Mouse (Mus musculus): ENCODE results near the gene Zfp87. TPM values are rescaled to one million over a fixed set of nuclear protein-coding genes. Genes with fewer than 3 reads are reported as not detected.

Zfp87 gene
- polyA plus RNA-seq (2012; rRNA removed) (4.2 and 5.3 TPM in 2 replicates), polyA plus RNA-seq (2014; fragmentation: Nextera tagmentation; extraction: Ambion mirVana) (8.7 and 10.6 TPM in 2 replicates)

DNA sequence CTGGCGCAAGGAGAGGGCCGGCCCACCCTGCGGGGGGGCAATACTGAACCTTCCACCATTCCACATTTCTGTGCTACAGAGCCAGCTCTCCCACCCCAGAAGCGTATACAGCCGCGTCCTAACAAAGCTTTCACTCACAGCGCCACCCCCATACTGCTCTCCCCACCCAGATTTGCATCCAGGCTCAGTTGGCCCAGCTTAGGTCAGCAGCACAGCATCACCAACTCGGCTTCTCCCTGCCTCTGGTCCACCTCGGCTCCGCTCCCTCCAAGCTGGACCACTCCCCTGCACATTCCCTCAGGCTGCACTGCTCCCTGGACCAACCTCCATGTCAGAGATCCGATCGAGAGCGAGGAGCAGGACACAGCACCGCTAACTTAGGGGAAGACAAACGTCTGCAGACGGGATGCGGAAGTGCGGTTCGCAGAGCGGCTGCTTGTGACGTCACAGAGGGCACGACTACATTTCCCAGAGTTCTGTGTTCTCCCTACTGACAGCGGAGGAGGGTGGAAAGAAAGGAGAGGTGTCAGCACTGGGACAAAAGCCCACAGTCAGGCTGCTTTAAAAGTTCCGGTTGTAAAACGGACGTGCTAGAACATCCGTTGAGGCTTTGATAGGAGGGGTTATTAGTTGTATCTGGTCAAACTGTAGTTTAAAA is at the start of gene Zfp87, which contains the start of gene Gm26965:
Zfp87 (minus strand) TSS at position 425 of the 658 bp plus-strand sequence.
Gm26965 (minus strand) TSS at position 399 of the 658 bp plus-strand sequence.
- Histone ChIP-seq H3K4me1 (replicated peaks; ENCODE audit: control insufficient read depth in 2 of 2, insufficient read depth in 2 of 2, low read length in 1 of 2) (peaks cover 8 to 11% of the 10 kb centered on the region in 2 experiments), H3K9me3 (ENCODE audit: control insufficient read depth, low read length) (no peaks in the 10 kb centered on the region), H3K9ac (replicated peaks) (peak within 1 kb of the TSS; percentile 86), H3K27me3 (ENCODE audit: control insufficient read depth, insufficient read depth, low read length) (no peaks in the 10 kb centered on the region), H3K27ac (peak within 1 kb of the TSS; percentile 49), H3K4me2 (ENCODE audit: low read depth) (peak within 1 kb of the TSS; percentile 87), H3K4me3 (ENCODE audit: insufficient read depth in 1 of 2, low read depth in 2 of 2, low read length in 2 of 2) (peak within 1 kb of the TSS; percentile 94 to 97), H3K36me3 (replicated peaks; ENCODE audit: control insufficient read depth, insufficient read depth, low read depth) (no peaks in the 10 kb centered on the region)
- under 1% methylated on average over 27 of the region's 27 CpGs for WGBS (ENCODE audit: insufficient replicate concordance)
- ATAC-seq (ENCODE audit: insufficient read depth) (peak; percentile 99), DNase-seq (ENCODE audit: low read depth in 3 of 3, low spot score in 3 of 3) (peak; percentile 83 to 90 (median 86))
- TF ChIP-seq CTCF (IDR thresholded peaks at IDR 0.05; ENCODE audit: low read depth) (peak; percentile 31; the same call in 1 of the 2 replicates), EP300 (IDR thresholded peaks at IDR 0.05; ENCODE audit: low read depth) (no peak)

DNA sequence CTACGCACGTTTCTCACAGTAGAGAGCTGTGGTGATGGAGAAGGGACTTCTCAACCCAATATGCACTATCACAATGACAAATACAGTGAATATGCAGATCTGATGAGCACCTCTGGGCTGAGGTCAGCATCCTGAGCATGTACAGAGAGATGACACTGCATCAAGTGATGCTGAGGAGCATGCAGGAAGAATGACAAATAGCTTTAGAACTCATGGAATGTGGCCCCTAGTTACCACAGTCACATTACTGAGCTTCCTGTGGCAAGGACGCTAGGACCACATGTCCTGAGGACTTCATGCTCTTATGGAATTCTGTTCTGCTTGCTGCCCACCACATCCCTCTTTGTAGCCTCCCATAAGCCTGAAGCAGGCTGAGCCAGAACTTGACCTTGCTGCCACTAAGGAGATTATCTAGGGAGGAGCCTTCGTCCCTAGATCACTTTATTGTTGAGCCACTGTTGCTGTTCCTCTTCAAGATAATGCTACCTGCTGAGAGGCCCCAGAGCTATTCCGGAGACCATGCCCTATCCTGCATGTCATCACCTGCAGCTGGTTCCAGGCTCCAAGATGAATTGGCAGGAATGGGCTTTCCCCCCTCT is 46.7 kb upstream of the Zfp87 start:
- 50% methylated on average over 5 of the region's 5 CpGs for WGBS (ENCODE audit: insufficient replicate concordance)
- ATAC-seq (ENCODE audit: insufficient read depth) (no peak), DNase-seq (ENCODE audit: low read depth in 3 of 3, low spot score in 3 of 3) (no peak)
- Histone ChIP-seq H3K4me3 (ENCODE audit: insufficient read depth in 1 of 2, low read depth in 2 of 2, low read length in 2 of 2) (no peak overlapping the region), H3K9ac (replicated peaks) (no peak overlapping the region), H3K9me3 (ENCODE audit: control insufficient read depth, low read length) (no peaks in the 10 kb centered on the region), H3K4me1 (replicated peaks; ENCODE audit: control insufficient read depth in 2 of 2, insufficient read depth in 2 of 2, low read length in 1 of 2) (no peaks in the 10 kb centered on the region), H3K27me3 (ENCODE audit: control insufficient read depth, insufficient read depth, low read length) (no peaks in the 10 kb centered on the region), H3K27ac (no peak overlapping the region), H3K4me2 (ENCODE audit: low read depth) (no peak overlapping the region), H3K36me3 (replicated peaks; ENCODE audit: control insufficient read depth, insufficient read depth, low read depth) (no peaks in the 10 kb centered on the region)
- TF ChIP-seq EP300 (IDR thresholded peaks at IDR 0.05; ENCODE audit: low read depth) (no peak), CTCF (IDR thresholded peaks at IDR 0.05; ENCODE audit: low read depth) (no peak)

DNA sequence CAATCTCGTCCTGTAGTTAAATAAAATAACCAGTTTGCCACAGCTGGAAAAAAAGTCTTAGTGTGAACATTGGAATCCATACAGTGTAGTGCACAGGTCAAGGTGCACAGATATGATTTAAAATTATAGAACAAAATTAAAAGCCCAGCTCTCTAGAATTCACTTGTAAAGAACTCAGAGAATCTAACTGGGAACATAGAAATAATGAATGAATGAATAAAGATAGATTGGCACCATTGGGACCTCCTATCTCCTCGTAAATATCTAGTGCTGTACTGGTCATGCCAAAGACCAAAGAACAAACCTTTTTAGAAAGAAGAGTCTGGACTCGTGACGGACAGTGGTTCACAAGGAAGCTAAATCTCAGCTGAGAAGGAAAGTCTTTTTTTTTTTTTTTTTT is 27.8 kb upstream of the Zfp87 start, which contains the start of gene Zfp748:
Zfp748 (minus strand) TSS at position 101 of the 400 bp plus-strand sequence.
- Histone ChIP-seq H3K9ac (replicated peaks) (peak within 1 kb of the TSS; percentile 93), H3K9me3 (ENCODE audit: control insufficient read depth, low read length) (no peaks in the 10 kb centered on the region), H3K4me1 (replicated peaks; ENCODE audit: control insufficient read depth in 2 of 2, insufficient read depth in 2 of 2, low read length in 1 of 2) (peaks cover 8 to 10% of the 10 kb centered on the region in 2 experiments; a peak in 3 of 4 replicates), H3K4me2 (ENCODE audit: low read depth) (peak within 1 kb of the TSS; percentile 86), H3K27me3 (ENCODE audit: control insufficient read depth, insufficient read depth, low read length) (no peaks in the 10 kb centered on the region), H3K27ac (peak within 1 kb of the TSS; percentile 72), H3K4me3 (ENCODE audit: insufficient read depth in 1 of 2, low read depth in 2 of 2, low read length in 2 of 2) (peak within 1 kb of the TSS; percentile 80 to 90), H3K36me3 (replicated peaks; ENCODE audit: control insufficient read depth, insufficient read depth, low read depth) (no peaks in the 10 kb centered on the region)
- 70% methylated on average over 4 of the region's 4 CpGs for WGBS (ENCODE audit: insufficient replicate concordance)
- DNase-seq (ENCODE audit: low read depth in 3 of 3, low spot score in 3 of 3): no peak
- no peak for ATAC-seq (ENCODE audit: insufficient read depth)
- TF ChIP-seq CTCF (IDR thresholded peaks at IDR 0.05; ENCODE audit: low read depth) (no peak), EP300 (IDR thresholded peaks at IDR 0.05; ENCODE audit: low read depth) (no peak)

DNA sequence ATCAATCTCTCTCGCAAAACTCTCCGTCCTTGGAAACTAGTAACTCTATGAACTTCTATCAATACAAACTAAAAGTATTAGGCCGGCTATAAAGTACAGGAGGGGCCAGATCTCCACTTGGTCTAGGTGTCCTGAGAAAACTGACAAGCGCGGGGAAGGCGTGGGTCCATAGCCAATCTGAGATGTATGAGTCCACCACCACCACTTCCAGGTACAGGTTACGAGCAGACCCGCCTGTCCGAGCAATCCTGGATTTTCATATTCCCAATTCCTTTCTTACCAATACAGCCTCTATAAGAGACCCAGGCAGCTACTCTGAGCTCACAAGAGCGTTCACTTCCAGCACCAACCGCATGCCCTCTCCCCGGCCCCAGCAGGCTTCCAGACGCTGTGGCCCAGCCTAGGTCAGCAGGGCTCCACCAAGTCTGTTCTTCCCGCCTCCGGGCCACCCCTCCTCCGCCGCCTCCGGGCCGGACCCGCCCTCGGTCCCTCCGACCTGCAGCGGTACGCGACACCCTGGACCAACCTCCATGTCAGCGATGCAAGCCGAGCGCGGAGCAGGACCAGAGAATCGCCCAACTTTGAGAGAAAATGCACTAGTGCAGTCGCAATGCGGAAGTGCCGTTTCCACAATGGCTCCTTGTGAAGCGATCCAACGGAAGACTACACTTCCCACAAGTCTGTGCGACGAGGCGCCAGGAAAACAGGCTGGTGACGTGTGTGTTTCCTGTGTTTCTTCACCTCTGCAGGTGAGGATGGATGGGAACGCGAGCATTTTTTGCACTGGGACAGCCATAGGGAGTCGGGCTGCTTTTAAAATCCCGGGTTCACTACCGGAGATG is 26.7 kb upstream of the Zfp87 start:
- peak overlapping the region; percentile 93 for H3K9ac ChIP-seq (replicated peaks)
- peak; percentile 97 for ATAC-seq (ENCODE audit: insufficient read depth)
- WGBS (ENCODE audit: insufficient replicate concordance): under 1% methylated on average over 44 of the region's 44 CpGs

More for the DNA sequence above, 26.7 kb upstream of the Zfp87 start:
- no peak for TF ChIP-seq CTCF (IDR thresholded peaks at IDR 0.05; ENCODE audit: low read depth)
- TF ChIP-seq EP300 (IDR thresholded peaks at IDR 0.05; ENCODE audit: low read depth): no peak
- Histone ChIP-seq H3K9me3 (ENCODE audit: control insufficient read depth, low read length) (no peaks in the 10 kb centered on the region), H3K4me1 (replicated peaks; ENCODE audit: control insufficient read depth in 2 of 2, insufficient read depth in 2 of 2, low read length in 1 of 2) (peaks cover 8 to 10% of the 10 kb centered on the region in 2 experiments; a peak in 3 of 4 replicates), H3K4me2 (ENCODE audit: low read depth) (peak overlapping the region; percentile 86), H3K36me3 (replicated peaks; ENCODE audit: control insufficient read depth, insufficient read depth, low read depth) (no peaks in the 10 kb centered on the region), H3K4me3 (ENCODE audit: insufficient read depth in 1 of 2, low read depth in 2 of 2, low read length in 2 of 2) (peak overlapping the region; percentile 80 to 90), H3K27ac (peak overlapping the region; percentile 72), H3K27me3 (ENCODE audit: control insufficient read depth, insufficient read depth, low read length) (no peaks in the 10 kb centered on the region)
- peak; percentile 76 to 80 (median 76) for DNase-seq (ENCODE audit: low read depth in 3 of 3, low spot score in 3 of 3)

Data from liver, embryonic 14.5 days (tissue).